Mouse (Mus musculus) limb, embryonic 12.5 days (tissue): ENCODE results near the gene Cyp3a57. TPM values are rescaled to one million over a fixed set of nuclear protein-coding genes. Genes with fewer than 3 reads are reported as not detected.
"Not testable (repeated sequence)": the region's sequence is repeated elsewhere in the genome, so short reads cannot be mapped to it uniquely, and the experiment has no call there.

Experiments
- ATAC-seq: fragments of 200-750 bp; cut with Nextera tagmentation; 2 replicates; pipeline ENCODE4 v1.8.0; 2017; ENCODE audit warnings: low read depth, moderate TSS enrichment; ENCODE audit not compliant: insufficient number of reproducible peaks, insufficient read depth, low FRiP score, low TSS enrichment
- H3K27ac ChIP-seq: fragments of 300-500 bp; sonication (generic); 2 replicates; pipeline ENCODE4 v1.5.1; 2016; ENCODE audit warnings: mild to moderate bottlenecking, moderate library complexity
- H3K27me3 ChIP-seq: fragments of 300-500 bp; sonication (generic); 2 replicates; pipeline ENCODE4 v1.6.1; 2016; ENCODE audit warnings: mild to moderate bottlenecking, moderate library complexity
- H3K36me3 ChIP-seq: fragments of 300-500 bp; sonication (generic); 2 replicates; pipeline ENCODE4 v1.6.1; 2016; ENCODE audit warnings: mild to moderate bottlenecking, moderate library complexity
- H3K4me1 ChIP-seq: fragments of 300-500 bp; sonication (generic); replicated peaks from 2 replicates; pipeline ENCODE4 v1.6.1; 2016
- H3K4me2 ChIP-seq: fragments of 300-500 bp; sonication (generic); 2 replicates; pipeline ENCODE4 v1.6.1; 2016; ENCODE audit warnings: mild to moderate bottlenecking, moderate library complexity
- H3K4me3 ChIP-seq: fragments of 300-500 bp; sonication (generic); replicated peaks from 2 replicates; pipeline ENCODE4 v1.5.1; 2016; ENCODE audit warnings: mild to moderate bottlenecking
- H3K9ac ChIP-seq: fragments of 300-500 bp; sonication (generic); replicated peaks from 2 replicates; pipeline ENCODE4 v1.6.1; 2016; ENCODE audit warnings: mild to moderate bottlenecking, moderate library complexity
- H3K9me3 ChIP-seq: fragments of 300-500 bp; sonication (generic); 2 replicates; pipeline ENCODE4 v1.6.1; 2016; ENCODE audit warnings: mild to moderate bottlenecking, moderate library complexity
- WGBS: fragments of 180-500 bp; shearing (Covaris S2); methylation state at CpG from one replicate; pipeline ENCODE4 v1.1.7; 2016; 5-methylcytosine and 5-hydroxymethylcytosine counted together
- polyA plus RNA-seq: library from polyadenylated mRNA; unstranded; fragments of >200 nt; fragmentation: Nextera tagmentation; extraction: Ambion mirVana; gene quantifications from 2 replicates; pipeline ENCODE4 v1.2.1, GENCODE M21; 2016

Gene Cyp3a57
- polyA plus RNA-seq: not detected in 2 replicates

DNA sequence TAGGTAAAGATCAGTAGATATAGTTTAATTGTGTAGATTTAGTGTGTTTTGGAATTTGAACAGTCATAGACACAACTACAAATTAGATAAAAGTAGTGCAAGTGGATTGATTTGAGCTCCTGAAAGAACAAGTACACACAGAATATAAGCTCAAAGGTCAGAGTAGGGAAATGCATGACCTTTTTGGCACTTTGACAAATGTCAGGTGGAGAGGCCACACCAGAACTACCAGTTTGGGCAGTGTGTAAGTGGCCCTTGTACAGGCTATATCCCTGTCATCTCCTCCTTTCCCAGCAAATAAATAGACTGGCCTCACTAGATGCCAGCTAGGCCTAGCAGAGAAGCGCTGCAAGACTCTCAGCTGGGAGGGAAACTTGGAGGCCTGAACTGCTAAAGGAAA, at the start of gene Cyp3a57:
Gene Cyp3a57, plus strand, starts transcription at position 339 of the 400 bp plus-strand sequence.
- Histone ChIP-seq H3K27ac (no peak within 1 kb of the TSS), H3K9ac (no peak within 1 kb of the TSS), H3K4me2 (no peak within 1 kb of the TSS), H3K4me3 (no peak within 1 kb of the TSS), H3K36me3 (no peaks in the 10 kb centered on the region), H3K9me3 (0 out of 2 replicates have a peak, but pooled peaks cover 15% of the 10 kb centered on the region), H3K4me1 (no peaks in the 10 kb centered on the region), H3K27me3 (no peaks in the 10 kb centered on the region)
- 89% methylated on average over 1 of the region's 1 CpGs for WGBS
- no peak for ATAC-seq

DNA sequence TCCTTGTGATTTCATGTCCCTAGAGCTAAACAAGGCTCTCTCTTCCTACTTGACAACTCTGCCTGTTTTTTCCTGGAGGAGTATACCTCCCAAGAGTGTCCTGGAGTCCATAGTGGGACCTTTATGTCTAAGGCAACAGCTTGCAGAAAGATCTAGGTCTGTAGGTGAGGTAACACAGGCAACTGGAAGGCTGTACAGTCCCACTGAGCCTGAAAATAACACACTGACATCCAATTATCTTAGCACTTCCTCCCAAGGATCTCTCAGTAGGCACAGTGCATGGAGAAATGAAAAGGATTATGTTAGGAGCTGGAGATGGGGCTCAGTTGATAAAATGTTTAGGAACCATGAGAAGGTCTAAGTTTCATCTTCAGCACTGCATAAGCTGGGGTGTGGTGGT, 44.6 kb upstream of the Cyp3a57 start:
- H3K4me2 ChIP-seq: no peak overlapping the region
- ATAC-seq: no peak
- H3K27me3 ChIP-seq: no peaks in the 10 kb centered on the region
- no peaks in the 10 kb centered on the region for H3K36me3 ChIP-seq
- no peaks in the 10 kb centered on the region for H3K9me3 ChIP-seq
- H3K27ac ChIP-seq: no peak overlapping the region
- H3K9ac ChIP-seq: no peak overlapping the region
- H3K4me1 ChIP-seq: no peaks in the 10 kb centered on the region
- H3K4me3 ChIP-seq: no peak overlapping the region

GRCm38 (mm10) chr5:145301796-145302195, 43.3 kb upstream of the Cyp3a57 start:
- ATAC-seq, H3K9ac ChIP-seq, H3K27ac ChIP-seq, H3K27me3 ChIP-seq, H3K4me1 ChIP-seq, H3K4me3 ChIP-seq, H3K9me3 ChIP-seq, H3K4me2 ChIP-seq, H3K36me3 ChIP-seq: not testable (repeated sequence)
- WGBS: 69% methylated on average over 4 of the region's 4 CpGs

GRCm38 (mm10) chr5:145302424-145302823, 42.7 kb upstream of the Cyp3a57 start:
- no peaks in the 10 kb centered on the region for H3K4me1 ChIP-seq
- 79% methylated on average over 1 of the region's 1 CpGs for WGBS
- H3K4me2 ChIP-seq: no peak overlapping the region
- no peaks in the 10 kb centered on the region for H3K27me3 ChIP-seq
- H3K9me3 ChIP-seq: no peaks in the 10 kb centered on the region
- H3K4me3 ChIP-seq: no peak overlapping the region
- no peak overlapping the region for H3K9ac ChIP-seq
- ATAC-seq: no peak
- H3K27ac ChIP-seq: no peak overlapping the region
- H3K36me3 ChIP-seq: no peaks in the 10 kb centered on the region

- not testable (repeated sequence) for H3K4me1 ChIP-seq, H3K9ac ChIP-seq, H3K9me3 ChIP-seq, H3K4me3 ChIP-seq, H3K36me3 ChIP-seq, ATAC-seq, H3K4me2 ChIP-seq, H3K27ac ChIP-seq, H3K27me3 ChIP-seq
- 90% methylated on average over 4 of the region's 4 CpGs for WGBS
These were observed 38.1 kb upstream of the Cyp3a57 start for GRCm38 (mm10) chr5:145306953-145307352.

DNA sequence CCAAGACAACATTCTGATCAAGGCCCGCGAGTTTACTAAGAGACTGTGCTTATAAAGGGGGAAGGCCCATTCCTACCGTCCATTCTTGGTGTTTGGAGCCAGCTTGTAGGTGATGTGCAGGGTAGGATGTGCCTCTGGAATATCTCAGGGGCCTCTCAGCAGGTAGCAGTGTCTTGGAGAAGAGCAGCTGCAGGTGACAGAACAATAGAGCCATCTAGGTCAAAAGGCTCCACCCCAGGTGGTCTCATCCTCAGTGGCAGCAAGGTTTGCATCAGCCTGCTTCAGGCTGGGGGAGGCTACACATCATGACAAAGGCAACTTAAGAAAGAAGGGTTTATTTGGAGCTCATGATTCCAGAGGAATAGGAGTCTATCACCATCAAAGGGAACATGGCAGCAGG, 37.3 kb upstream of the Cyp3a57 start:
- H3K9me3 ChIP-seq, H3K4me3 ChIP-seq, H3K27me3 ChIP-seq, H3K9ac ChIP-seq, H3K27ac ChIP-seq, H3K4me1 ChIP-seq, H3K36me3 ChIP-seq, H3K4me2 ChIP-seq, ATAC-seq: not testable (repeated sequence)
- 84% methylated on average over 3 of the region's 3 CpGs for WGBS

DNA sequence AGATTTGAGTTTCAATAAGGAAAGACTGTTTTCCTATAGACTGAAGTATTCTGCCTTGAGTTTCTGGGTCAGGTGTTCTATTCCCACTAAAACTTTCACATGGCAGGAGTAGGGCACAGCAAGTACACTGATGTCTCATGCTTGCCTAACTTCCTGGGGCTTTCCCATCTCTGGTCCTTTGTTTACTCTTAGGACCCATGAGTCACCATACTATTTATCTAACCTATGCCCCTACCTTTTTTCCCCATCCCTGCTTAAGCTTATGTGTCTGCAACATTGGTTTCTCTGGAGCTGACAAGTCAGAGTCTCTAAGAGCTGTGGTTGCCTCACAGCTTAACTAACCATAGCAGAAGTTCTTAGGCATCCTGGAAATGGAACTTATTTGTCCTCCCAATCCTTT, 31.2 kb upstream of the Cyp3a57 start:
- Histone ChIP-seq H3K36me3 (no peaks in the 10 kb centered on the region), H3K4me2 (no peak overlapping the region), H3K4me3 (no peak overlapping the region), H3K27me3 (no peaks in the 10 kb centered on the region), H3K9me3 (peaks cover 13% of the 10 kb centered on the region; the same call in 1 of the 2 replicates), H3K9ac (no peak overlapping the region), H3K4me1 (no peaks in the 10 kb centered on the region), H3K27ac (no peak overlapping the region)
- ATAC-seq: no peak

DNA sequence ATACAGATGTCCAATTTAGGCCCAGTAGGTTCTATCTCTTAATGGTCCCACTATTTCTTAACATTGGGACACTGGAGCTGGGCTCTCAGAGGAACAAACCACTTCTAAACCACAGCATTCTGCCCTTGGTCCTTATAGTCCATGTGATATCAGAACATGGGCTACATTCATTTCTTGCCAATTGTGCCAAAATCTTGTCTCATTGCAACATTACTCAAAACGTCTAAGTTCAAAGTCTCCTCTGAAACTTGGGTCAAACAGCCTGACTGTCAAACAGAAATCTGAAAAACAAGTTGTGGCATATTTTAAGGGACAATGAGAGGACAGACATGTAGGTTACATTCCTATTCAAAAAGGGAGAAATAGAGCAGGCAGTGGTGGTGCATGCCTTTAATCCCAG, 27.9 kb upstream of the Cyp3a57 start:
- Histone ChIP-seq H3K9me3 (peaks cover 17% of the 10 kb centered on the region), H3K36me3 (no peaks in the 10 kb centered on the region), H3K4me2 (no peak overlapping the region), H3K4me3 (no peak overlapping the region), H3K27me3 (no peaks in the 10 kb centered on the region), H3K9ac (no peak overlapping the region), H3K27ac (no peak overlapping the region), H3K4me1 (no peaks in the 10 kb centered on the region)
- 80% methylated on average over 1 of the region's 1 CpGs for WGBS
- ATAC-seq: no peak

DNA sequence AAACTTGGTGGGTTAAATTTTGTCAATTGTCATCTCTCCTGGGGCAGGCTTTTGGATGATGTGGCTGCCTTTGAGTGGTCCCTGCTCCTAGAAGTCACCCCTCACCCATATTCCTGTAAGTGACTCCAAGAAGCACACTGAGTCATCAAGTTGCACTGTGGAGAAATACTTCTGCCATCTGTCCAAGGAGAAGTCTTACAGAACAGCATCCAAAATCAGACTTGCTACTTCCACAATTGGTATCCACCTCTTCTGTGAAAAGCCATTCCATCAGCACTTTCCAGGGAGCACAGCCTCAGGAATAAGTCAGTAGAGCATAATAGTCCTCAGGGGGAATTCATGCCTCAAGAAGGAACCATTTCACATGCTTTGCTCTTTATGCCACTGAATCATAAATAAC, 6.3 kb upstream of the Cyp3a57 start:
- 0 out of 2 replicates have a peak, but pooled peaks cover 10% of the 10 kb centered on the region for H3K9me3 ChIP-seq
- not testable (repeated sequence) for H3K36me3 ChIP-seq, H3K27ac ChIP-seq, H3K4me1 ChIP-seq, H3K4me2 ChIP-seq, H3K27me3 ChIP-seq, H3K9ac ChIP-seq, H3K4me3 ChIP-seq, ATAC-seq

- Histone ChIP-seq H3K9me3 (peaks cover 10% of the 10 kb centered on the region; the same call in 1 of the 2 replicates), H3K27me3 (no peaks in the 10 kb centered on the region), H3K4me3 (no peak overlapping the region), H3K4me2 (no peak overlapping the region), H3K9ac (no peak overlapping the region), H3K4me1 (no peaks in the 10 kb centered on the region), H3K36me3 (no peaks in the 10 kb centered on the region), H3K27ac (no peak overlapping the region)
- ATAC-seq: no peak
These were observed 4.6 kb downstream of the Cyp3a57 start for GRCm38 (mm10) chr5:145349697-145350096.

GRCm38 (mm10) chr5:145353081-145353480, 8.0 kb downstream of the Cyp3a57 start:
- Histone ChIP-seq H3K27me3 (no peaks in the 10 kb centered on the region), H3K9ac (no peak overlapping the region), H3K4me3 (no peak overlapping the region), H3K4me1 (no peaks in the 10 kb centered on the region), H3K4me2 (no peak overlapping the region), H3K27ac (no peak overlapping the region), H3K9me3 (peaks cover 10% of the 10 kb centered on the region; the same call in 1 of the 2 replicates), H3K36me3 (no peaks in the 10 kb centered on the region)
- no peak for ATAC-seq
- WGBS: 78% methylated on average over 1 of the region's 1 CpGs

GRCm38 (mm10) chr5:145415416-145415815, 70.3 kb downstream of the Cyp3a57 start:
- H3K27me3 ChIP-seq, H3K27ac ChIP-seq, H3K4me3 ChIP-seq, H3K4me1 ChIP-seq, H3K36me3 ChIP-seq, H3K4me2 ChIP-seq, ATAC-seq, H3K9ac ChIP-seq: not testable (repeated sequence)
- peaks cover 35% of the 10 kb centered on the region for H3K9me3 ChIP-seq
- 88% methylated on average over 9 of the region's 9 CpGs for WGBS
